In genomic region chr3:58922636-58923035, GRCm38 (mm10) we compare ENCODE assay signal across 11 mouse cellular contexts. TPM values are rescaled to one million over a fixed set of nuclear protein-coding genes. Genes with fewer than 3 reads are reported as not detected.
"Had no signal": no experiment of that assay in that cellular context is flagged by ENCODE, and none has a peak within 500 bp of the region (broad histone marks: within the 10 kb centered on the region; RNA-seq: fewer than 3 reads in every experiment).

No protein-coding gene starts in this region.

- H3K9ac ChIP-seq: limb, embryonic 13.5 days; liver, embryonic 14.5 days had no signal

- ATAC-seq: intestine, embryonic 16.5 days had no signal

- H3K9me3 ChIP-seq: limb, embryonic 13.5 days had no signal

- H3K4me2 ChIP-seq: limb, embryonic 13.5 days had no signal

- H3K4me3 ChIP-seq: limb, embryonic 13.5 days; myocyte had no signal

- H3K4me1 ChIP-seq: limb, embryonic 13.5 days had no signal

- H3K36me3 ChIP-seq: limb, embryonic 13.5 days had no signal

- H3K27me3 ChIP-seq: limb, embryonic 13.5 days had no signal

- H3K27ac ChIP-seq: limb, embryonic 13.5 days; liver, embryonic 14.5 days; stomach, postnatal 0 days had no signal

- DNase-seq: kidney, adult 9 months; left cerebral cortex, postnatal 4 days; lung, adult 18-20 months; thymus, postnatal 4 days had no signal

RNA-seq across cellular contexts. Expression of gene Clrn1, which starts 37.5 kb away (rescaled TPM):
- polyA plus RNA-seq: intestine, embryonic 16.5 days; large intestine, adult 2 months; liver, adult 2 months; liver, embryonic 14.5 days; myocyte; stomach, postnatal 0 days had no signal
